Mouse (Mus musculus): ENCODE data around the gene Dnmbp. TPM values are rescaled to one million over a fixed set of nuclear protein-coding genes. Genes with fewer than 3 reads are reported as not detected.

The Dnmbp gene
- total RNA-seq, 2 experiments from 2014 or later = 9.2 to 9.3 TPM

DNA sequence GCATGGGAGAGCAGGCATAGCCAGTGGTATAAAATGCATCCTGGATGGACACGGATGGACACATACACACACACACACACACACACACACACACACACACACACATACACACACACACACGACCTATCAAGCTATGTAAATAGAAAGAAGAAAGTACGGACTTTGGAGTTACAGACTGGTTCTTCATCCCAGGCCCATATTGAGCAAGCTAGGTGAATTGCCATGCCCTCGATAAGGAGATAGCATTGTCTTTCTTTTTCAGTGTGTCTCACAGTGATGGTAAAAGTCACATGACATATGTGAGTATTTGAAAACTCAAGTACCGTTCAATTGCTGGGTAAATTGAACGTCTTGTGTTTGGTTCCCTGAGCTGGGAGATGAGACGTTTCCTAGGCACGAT lies 113.1 kb downstream of the Dnmbp start:
- Histone ChIP-seq H3K4me3 (no peak overlapping the region), H3K27ac (no peak overlapping the region)
- TF ChIP-seq CTCF (conservative IDR thresholded peaks at IDR 0.05) = no peak
- DNase-seq (ENCODE audit: low spot score in 2 of 2) = no peak

DNA sequence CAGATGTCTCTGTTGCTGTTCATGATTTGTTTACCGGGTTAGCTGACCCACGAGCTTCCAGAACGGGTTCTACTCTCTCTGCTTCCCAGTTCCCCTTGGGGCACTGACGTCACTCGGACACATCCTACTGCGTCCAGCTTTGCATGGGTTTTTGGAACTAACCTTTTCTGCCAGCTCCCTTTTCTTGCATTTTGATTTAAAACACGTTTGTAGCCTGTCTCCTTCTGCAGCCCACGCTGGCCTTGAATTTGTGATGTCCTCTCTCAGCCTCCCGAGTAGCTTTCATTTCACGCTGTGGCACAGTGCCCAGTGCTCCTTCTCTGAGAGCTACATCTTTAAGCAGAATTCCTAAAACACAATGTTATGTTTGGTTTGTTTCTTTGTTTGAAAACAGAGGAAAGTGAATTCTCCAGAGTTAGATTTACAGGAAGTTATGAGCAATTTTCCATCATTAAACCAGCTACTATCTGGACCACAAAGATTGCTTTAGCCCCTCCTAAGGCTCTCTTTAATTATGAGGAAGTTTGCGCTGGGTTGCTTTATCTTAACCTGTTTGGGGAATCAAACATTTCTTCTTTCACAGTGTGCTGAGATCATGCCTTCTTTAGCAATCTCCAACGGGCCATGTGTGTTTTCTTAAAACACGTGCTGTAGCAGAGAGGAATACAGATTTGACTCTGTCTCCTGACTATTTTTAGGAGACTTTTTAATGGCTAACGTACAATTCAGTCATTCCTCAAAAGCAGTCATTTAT lies 124.2 kb downstream of the Dnmbp start:
- Histone ChIP-seq H3K4me3 (peak overlapping the region; percentile 17), H3K27ac (no peak overlapping the region)
- TF ChIP-seq CTCF (conservative IDR thresholded peaks at IDR 0.05) = no peak

GRCm38 (mm10) chr19:43813315-43813714 lies 126.7 kb downstream of the Dnmbp start:
- Histone ChIP-seq H3K4me3 (no peak overlapping the region), H3K27ac (no peak overlapping the region)
- no peak for TF ChIP-seq CTCF (conservative IDR thresholded peaks at IDR 0.05)
- no peak for DNase-seq (ENCODE audit: low spot score in 2 of 2)

More for the DNA sequence above, 124.2 kb downstream of the Dnmbp start:
- no peak for DNase-seq (ENCODE audit: low spot score in 2 of 2)

GRCm38 (mm10) chr19:43811419-43811818 lies 128.6 kb downstream of the Dnmbp start:
- DNase-seq (ENCODE audit: low spot score in 2 of 2) = no peak
- no peak for TF ChIP-seq CTCF (conservative IDR thresholded peaks at IDR 0.05)
- Histone ChIP-seq H3K4me3 (no peak overlapping the region), H3K27ac (no peak overlapping the region)

DNA sequence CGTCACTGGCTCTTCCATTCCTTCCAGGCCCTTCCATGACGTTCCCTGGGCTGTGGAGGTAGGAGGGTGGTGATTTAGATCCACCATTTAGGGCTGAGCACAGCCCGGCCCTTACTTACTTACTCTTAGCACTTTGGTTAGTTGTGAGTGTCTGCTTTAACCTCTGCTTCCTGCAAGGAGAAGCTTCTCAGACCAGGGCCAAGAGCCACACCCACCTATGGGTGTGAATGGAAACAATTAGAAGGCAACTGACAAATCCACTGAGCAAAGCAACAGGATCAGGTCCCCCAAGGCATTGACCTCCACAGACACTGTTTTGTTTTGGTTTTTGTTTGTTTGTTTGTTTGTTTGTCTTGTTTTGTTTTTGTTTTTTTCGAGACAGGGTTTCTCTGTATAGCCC lies 130.7 kb downstream of the Dnmbp start:
- no peak for DNase-seq (ENCODE audit: low spot score in 2 of 2)
- no peak for TF ChIP-seq CTCF (conservative IDR thresholded peaks at IDR 0.05)
- H3K27ac ChIP-seq = no peak overlapping the region
- H3K4me3 ChIP-seq = no peak overlapping the region

- no peak for DNase-seq (ENCODE audit: low spot score in 2 of 2)
- TF ChIP-seq CTCF (conservative IDR thresholded peaks at IDR 0.05) = no peak
- H3K4me3 ChIP-seq = no peak overlapping the region
- no peak overlapping the region for H3K27ac ChIP-seq
Observed at GRCm38 (mm10) chr19:43803866-43804265, 136.1 kb downstream of the Dnmbp start.

DNA sequence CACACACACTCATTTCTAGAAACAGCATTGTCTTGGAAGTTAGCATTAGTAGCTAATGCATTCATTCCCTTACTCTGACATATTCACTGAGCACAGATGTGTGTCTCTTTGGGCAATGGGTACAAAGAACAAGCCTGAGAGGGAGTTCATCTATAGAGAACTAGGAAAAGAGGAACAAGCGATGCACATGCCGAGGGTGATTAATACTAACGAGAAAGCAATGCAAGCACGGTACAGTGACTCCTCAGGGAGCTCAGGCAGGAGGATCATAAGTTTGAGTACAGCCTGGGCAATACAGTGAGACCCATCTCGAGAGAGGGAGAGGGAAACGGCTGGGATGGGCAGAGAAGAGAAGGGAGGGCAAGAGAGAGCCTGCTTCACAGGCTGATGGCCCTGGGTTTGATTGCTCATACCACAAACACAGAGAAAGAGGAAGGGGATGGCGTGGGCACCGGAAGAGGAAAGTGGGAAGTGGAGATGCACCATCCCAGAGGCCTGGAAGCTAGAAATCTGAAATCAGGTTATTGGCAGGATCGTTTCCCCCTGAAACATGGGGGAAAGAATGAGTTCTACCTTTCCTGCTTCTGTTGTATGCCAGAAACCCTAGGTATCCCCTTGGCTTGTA lies 138.5 kb downstream of the Dnmbp start:
- DNase-seq (ENCODE audit: low spot score in 2 of 2) = no peak
- Histone ChIP-seq H3K27ac (no peak overlapping the region), H3K4me3 (no peak overlapping the region)
- TF ChIP-seq CTCF (conservative IDR thresholded peaks at IDR 0.05) = no peak

- Histone ChIP-seq H3K4me3 (no peak overlapping the region), H3K27ac (no peak overlapping the region)
- DNase-seq (ENCODE audit: low spot score in 2 of 2) = no peak
- no peak for TF ChIP-seq CTCF (conservative IDR thresholded peaks at IDR 0.05)
Observed at GRCm38 (mm10) chr19:43797216-43797615, 142.8 kb downstream of the Dnmbp start.

Other genes starting within 250 kb of the Dnmbp start
- gene Cutc, start 187.2 kb downstream of the Dnmbp start, total RNA-seq (2021) = 1 to 10 TPM; 6.6 to 7.6 TPM
- 10 to 100 TPM; 13.6 to 19.4 TPM for gene Cox15, start 187.2 kb downstream of the Dnmbp start, total RNA-seq (2021)
- gene Abcc2, start 158.0 kb downstream of the Dnmbp start, total RNA-seq (2021) = not detected
- gene Cpn1, start 46.4 kb upstream of the Dnmbp start, total RNA-seq (2021) = under 1 TPM in 1 of 2 experiments, not detected in 1; 0.36 TPM
- gene Cyp2c23, start 89.0 kb upstream of the Dnmbp start, total RNA-seq (2021) = not detected
- 10 to 100 TPM; 17.8 to 20.4 TPM for gene Erlin1, start 129.6 kb upstream of the Dnmbp start, total RNA-seq (2021)
- 10 to 100 TPM; 47.1 to 58.0 TPM for gene Chuk, start 167.3 kb upstream of the Dnmbp start, total RNA-seq (2021)
- 10 to 100 TPM; 18.0 to 19.4 TPM for gene Cwf19l1, start 195.7 kb upstream of the Dnmbp start, total RNA-seq (2021)
- gene Bloc1s2, start 206.3 kb upstream of the Dnmbp start, total RNA-seq (2021) = 10 to 100 TPM; 58.3 to 60.8 TPM

Data from layer of hippocampus, adult 2 months (tissue).